Mouse (Mus musculus) cerebellum, adult 2 months (tissue): ENCODE measurements around the gene Gm10591.
"Not testable (repeated sequence)": the region's sequence is repeated elsewhere in the genome, so short reads cannot be mapped to it uniquely, and the experiment has no call there.

Source experiments
- CTCF ChIP-seq: fragments of 200-500 bp; IDR thresholded peaks from 2 replicates; pipeline ENCODE4 v1.5.1; 2011; ENCODE audit warnings: low read depth, mild to moderate bottlenecking, control low read depth, low read length, moderate library complexity, borderline replicate concordance; ENCODE audit not compliant: insufficient read depth
- POLR2A ChIP-seq: fragments of 200-500 bp; IDR thresholded peaks from 2 replicates; pipeline ENCODE4 v1.6.1; 2011; ENCODE audit warnings: low read length, control low read depth, borderline replicate concordance; ENCODE audit not compliant: insufficient read depth

DNA sequence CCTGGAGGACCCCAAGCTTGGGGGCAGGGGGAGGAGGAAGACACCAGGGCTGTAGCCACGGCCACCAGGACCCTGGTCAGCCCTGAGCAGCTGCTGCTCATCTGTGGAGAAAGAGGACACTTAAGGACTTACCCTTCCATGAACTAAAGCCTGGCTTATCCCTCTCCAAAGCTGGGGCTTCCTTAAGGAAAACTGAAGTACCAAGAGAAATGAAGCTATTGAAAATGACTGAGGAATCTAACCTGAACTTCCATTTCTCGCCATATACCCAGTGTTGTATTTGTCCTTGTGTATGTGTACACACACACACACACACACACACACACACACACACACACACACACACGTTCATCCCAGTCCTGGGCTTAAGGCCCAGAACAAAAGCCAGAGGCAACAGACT, 49.8 kb downstream of the Gm10591 start, which contains the start of gene Il11ra2:
- not testable (repeated sequence) for TF ChIP-seq CTCF, POLR2A
